17 mouse cellular contexts compared by ENCODE assay signal in genomic region chr4:153696426-153697040, GRCm38 (mm10).
DNase-seq lines count a peak whose midpoint lies in the region; ATAC-seq and TF ChIP-seq lines count a peak whose summit lies in the region.
"Had no signal": no experiment of that assay in that cellular context is flagged by ENCODE, and none has a peak within 500 bp of the region (broad histone marks: within the 10 kb centered on the region; RNA-seq: fewer than 3 reads in every experiment).

No protein-coding gene starts in this region.

- no peak for TF ChIP-seq EP300 in stomach, postnatal 0 days (optimal IDR thresholded peaks at IDR 0.05)

- H3K27ac ChIP-seq in forebrain, embryonic 13.5 days = peak overlapping the region; percentile 25; the same call in 1 of the 2 replicates
- H3K27ac ChIP-seq in hindbrain, embryonic 15.5 days (replicated peaks) = no peak overlapping the region
- H3K27ac ChIP-seq in midbrain, embryonic 16.5 days (ENCODE audit: low read length) = no peak overlapping the region; the same call in 1 of the 2 replicates
- no peak overlapping the region for H3K27ac ChIP-seq in stomach, postnatal 0 days (replicated peaks)
- H3K27ac ChIP-seq: lung, embryonic 15.5 days had no signal

- TF ChIP-seq CTCF in stomach, postnatal 0 days (IDR thresholded peaks at IDR 0.05; ENCODE audit: low read depth) = no peak

- no peaks in the 10 kb centered on the region for H3K27me3 ChIP-seq in forebrain, embryonic 13.5 days
- H3K27me3 ChIP-seq in hindbrain, embryonic 15.5 days = peaks cover 4% of the 10 kb centered on the region; the same call in 1 of the 2 replicates
- H3K27me3 ChIP-seq in midbrain, embryonic 16.5 days (ENCODE audit: control insufficient read depth, insufficient read depth, low read depth, low read length) = no peaks in the 10 kb centered on the region
- no peaks in the 10 kb centered on the region for H3K27me3 ChIP-seq in stomach, postnatal 0 days (ENCODE audit: control insufficient read depth, insufficient read depth, low read length)
- H3K27me3 ChIP-seq: lung, embryonic 15.5 days had no signal

- no peaks in the 10 kb centered on the region for H3K36me3 ChIP-seq in forebrain, embryonic 13.5 days (ENCODE audit: poor library complexity, severe bottlenecking)
- no peaks in the 10 kb centered on the region for H3K36me3 ChIP-seq in hindbrain, embryonic 15.5 days
- H3K36me3 ChIP-seq in midbrain, embryonic 16.5 days (ENCODE audit: control insufficient read depth, insufficient read depth, low read length) = no peaks in the 10 kb centered on the region
- no peaks in the 10 kb centered on the region for H3K36me3 ChIP-seq in stomach, postnatal 0 days (ENCODE audit: control insufficient read depth, insufficient read depth, low read length)
- H3K36me3 ChIP-seq: G1E; lung, embryonic 15.5 days had no signal

- no peaks in the 10 kb centered on the region for H3K9me3 ChIP-seq in forebrain, embryonic 13.5 days (replicated peaks)
- no peaks in the 10 kb centered on the region for H3K9me3 ChIP-seq in hindbrain, embryonic 15.5 days
- H3K9me3 ChIP-seq in midbrain, embryonic 16.5 days (replicated peaks; ENCODE audit: control insufficient read depth, low read length, poor library complexity, severe bottlenecking) = no peaks in the 10 kb centered on the region
- no peaks in the 10 kb centered on the region for H3K9me3 ChIP-seq in stomach, postnatal 0 days (ENCODE audit: control insufficient read depth, low read length)
- H3K9me3 ChIP-seq: lung, embryonic 15.5 days had no signal

- ATAC-seq in forebrain, embryonic 13.5 days = peak; percentile 83
- ATAC-seq in hindbrain, embryonic 15.5 days (ENCODE audit: low FRiP score, low read depth) = 0 out of 2 replicates have a peak, but pooled peaks have one; percentile 48
- ATAC-seq in midbrain, embryonic 16.5 days = peak; percentile 68; the same call in 1 of the 2 replicates
- no peak for ATAC-seq in stomach, postnatal 0 days (ENCODE audit: low FRiP score, low TSS enrichment)
- no peak for ATAC-seq in erythroid progenitor cell, adult 5-6 weeks (replicated peaks; ENCODE audit: low FRiP score, poor library complexity, severe bottlenecking)
- ATAC-seq: inflammation-experienced regulatory T-cells, adult 6 months had no signal

- DNase-seq in embryo, embryonic 10.5 days (ENCODE audit: low spot score) = peak; percentile 32
- DNase-seq in stomach, postnatal 0 days (ENCODE audit: low spot score) = no peak
- DNase-seq in gastrocnemius, postnatal 4 days (ENCODE audit: low spot score in 2 of 2) = no peak
- no peak for DNase-seq in layer of hippocampus, adult 8-10 months (ENCODE audit: low spot score in 2 of 2)
- DNase-seq: adrenal gland, postnatal 25 days; cerebellum, postnatal 36 days; gastrocnemius, postnatal 10 days; kidney, postnatal 10 days; thymus, adult 18-20 months had no signal

- H3K4me2 ChIP-seq in forebrain, embryonic 13.5 days = peak overlapping the region; percentile 33
- no peak overlapping the region for H3K4me2 ChIP-seq in hindbrain, embryonic 15.5 days
- H3K4me2 ChIP-seq in midbrain, embryonic 16.5 days (ENCODE audit: low read length) = no peak overlapping the region
- H3K4me2 ChIP-seq in stomach, postnatal 0 days (replicated peaks; ENCODE audit: low read depth) = no peak overlapping the region
- H3K4me2 ChIP-seq: liver, embryonic 11.5 days; lung, embryonic 15.5 days had no signal

- 9% methylated on average over 14 of the region's 14 CpGs for WGBS in forebrain, embryonic 13.5 days
- WGBS in hindbrain, embryonic 15.5 days = 10% methylated on average over 14 of the region's 14 CpGs
- WGBS in midbrain, embryonic 16.5 days = 5% methylated on average over 14 of the region's 14 CpGs
- 42% methylated on average over 14 of the region's 14 CpGs for WGBS in stomach, postnatal 0 days

- peaks cover 13% of the 10 kb centered on the region for H3K4me1 ChIP-seq in forebrain, embryonic 13.5 days
- peaks cover 11% of the 10 kb centered on the region for H3K4me1 ChIP-seq in hindbrain, embryonic 15.5 days (replicated peaks)
- peaks cover 7% of the 10 kb centered on the region for H3K4me1 ChIP-seq in midbrain, embryonic 16.5 days (ENCODE audit: control insufficient read depth, insufficient read depth, low read length)
- H3K4me1 ChIP-seq in stomach, postnatal 0 days (replicated peaks; ENCODE audit: control insufficient read depth, insufficient read depth) = no peaks in the 10 kb centered on the region
- H3K4me1 ChIP-seq: lung, embryonic 15.5 days had no signal

- H3K9ac ChIP-seq in forebrain, embryonic 13.5 days = peak overlapping the region; percentile 31; the same call in 1 of the 2 replicates
- H3K9ac ChIP-seq in hindbrain, embryonic 15.5 days = no peak overlapping the region
- H3K9ac ChIP-seq in midbrain, embryonic 16.5 days (ENCODE audit: low read depth, low read length) = no peak overlapping the region
- H3K9ac ChIP-seq in stomach, postnatal 0 days (ENCODE audit: low read length) = no peak overlapping the region
- H3K9ac ChIP-seq: lung, embryonic 15.5 days had no signal

- H3K4me3 ChIP-seq in forebrain, embryonic 13.5 days = no peak overlapping the region
- H3K4me3 ChIP-seq in hindbrain, embryonic 15.5 days = no peak overlapping the region
- H3K4me3 ChIP-seq in midbrain, embryonic 16.5 days (ENCODE audit: low read depth, low read length) = no peak overlapping the region
- H3K4me3 ChIP-seq in stomach, postnatal 0 days (ENCODE audit: low read depth, low read length) = no peak overlapping the region
- H3K4me3 ChIP-seq: lung, embryonic 15.5 days had no signal

Comparison
In these comparisons a context has a peak if more than half of its experiments do, and no peak if none do; other contexts are left out.
1. ATAC-seq: peak in forebrain, embryonic 13.5 days (single experiment), hindbrain, embryonic 15.5 days (single experiment) and midbrain, embryonic 16.5 days (single experiment); none in stomach, postnatal 0 days (single experiment) and erythroid progenitor cell, adult 5-6 weeks (single experiment).